Mouse (Mus musculus) heart, embryonic 13.5 days (tissue): Measurements from ENCODE around the gene Ptpn7. TPM values are rescaled to one million over a fixed set of nuclear protein-coding genes. Genes with fewer than 3 reads are reported as not detected.
"Not testable (repeated sequence)": the region's sequence is repeated elsewhere in the genome, so short reads cannot be mapped to it uniquely, and the experiment has no call there.

ENCODE experiments used
- ATAC-seq: fragments of 200-750 bp; cut with Nextera tagmentation; 2 replicates; pipeline ENCODE4 v1.8.0; 2017; ENCODE audit warnings: moderate TSS enrichment; ENCODE audit not compliant: insufficient number of reproducible peaks, low FRiP score, low TSS enrichment; ENCODE audit errors: extremely low read depth
- H3K27ac ChIP-seq: fragments of 300-500 bp; sonication (generic); replicated peaks from 2 replicates; pipeline ENCODE4 v1.5.1; 2015; ENCODE audit warnings: moderate library complexity, mild to moderate bottlenecking, inconsistent platforms
- H3K27me3 ChIP-seq: fragments of 300-500 bp; sonication (generic); replicated peaks from 2 replicates; pipeline ENCODE4 v1.6.1; 2015; ENCODE audit warnings: mild to moderate bottlenecking, inconsistent platforms
- H3K36me3 ChIP-seq: fragments of 300-500 bp; sonication (generic); 2 replicates; pipeline ENCODE4 v1.6.1; 2015; ENCODE audit warnings: mild to moderate bottlenecking, inconsistent platforms
- H3K4me1 ChIP-seq: fragments of 300-500 bp; sonication (generic); 2 replicates; pipeline ENCODE4 v1.6.1; 2015; ENCODE audit warnings: inconsistent platforms
- H3K4me2 ChIP-seq: fragments of 300-500 bp; sonication (generic); 2 replicates; pipeline ENCODE4 v1.6.1; 2015; ENCODE audit warnings: inconsistent platforms, mild to moderate bottlenecking, moderate library complexity
- H3K4me3 ChIP-seq: fragments of 300-500 bp; sonication (generic); 2 replicates; pipeline ENCODE4 v1.5.1; 2015; ENCODE audit warnings: moderate library complexity, mild to moderate bottlenecking, inconsistent platforms
- H3K9ac ChIP-seq: fragments of 300-500 bp; sonication (generic); 2 replicates; pipeline ENCODE4 v1.6.1; 2015; ENCODE audit warnings: inconsistent platforms, mild to moderate bottlenecking, moderate library complexity
- H3K9me3 ChIP-seq: fragments of 300-500 bp; sonication (generic); 2 replicates; pipeline ENCODE4 v1.6.1; 2016; ENCODE audit warnings: inconsistent platforms
- WGBS: fragments of 180-500 bp; shearing (Covaris S2); methylation state at CpG from one replicate; pipeline ENCODE4 v1.1.7; 2015; ENCODE audit warnings: mixed read lengths; 5-methylcytosine and 5-hydroxymethylcytosine counted together
- polyA plus RNA-seq: library from polyadenylated mRNA; unstranded; fragments of >200 nt; fragmentation: Nextera tagmentation; extraction: Ambion mirVana; gene quantifications from 2 replicates; pipeline ENCODE4 v1.2.1, GENCODE M21; 2015

Gene Ptpn7
- polyA plus RNA-seq, 1 experiment from 2014 or later: 1.2 TPM

DNA sequence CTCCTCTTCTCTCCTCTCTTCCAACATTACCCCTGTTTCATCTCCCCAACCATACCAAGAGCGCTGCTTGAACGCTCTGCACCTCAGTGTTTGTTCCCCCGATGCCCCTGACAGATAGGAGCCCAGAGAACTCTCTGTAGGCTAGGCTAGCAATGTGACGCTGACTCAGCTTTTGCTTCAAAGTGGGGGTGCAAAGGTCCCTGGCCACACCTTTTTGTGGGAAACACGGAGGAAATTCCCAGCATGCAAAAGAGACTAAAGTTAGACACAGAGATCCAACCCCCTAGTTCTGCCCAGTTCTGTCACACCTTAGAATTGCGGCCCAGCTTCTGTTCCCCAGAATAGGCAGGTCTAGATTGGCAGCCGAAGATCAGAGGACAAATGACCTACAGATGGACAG lies 46.4 kb downstream of the Ptpn7 start:
- H3K9me3 ChIP-seq: no peaks in the 10 kb centered on the region
- ATAC-seq: no peak
- H3K27me3 ChIP-seq: peaks cover 68% of the 10 kb centered on the region
- no peaks in the 10 kb centered on the region for H3K36me3 ChIP-seq
- no peak overlapping the region for H3K9ac ChIP-seq
- H3K27ac ChIP-seq: no peak overlapping the region
- H3K4me1 ChIP-seq: peaks cover 31% of the 10 kb centered on the region
- 80% methylated on average over 7 of the region's 7 CpGs for WGBS
- no peak overlapping the region for H3K4me2 ChIP-seq
- H3K4me3 ChIP-seq: no peak overlapping the region

DNA sequence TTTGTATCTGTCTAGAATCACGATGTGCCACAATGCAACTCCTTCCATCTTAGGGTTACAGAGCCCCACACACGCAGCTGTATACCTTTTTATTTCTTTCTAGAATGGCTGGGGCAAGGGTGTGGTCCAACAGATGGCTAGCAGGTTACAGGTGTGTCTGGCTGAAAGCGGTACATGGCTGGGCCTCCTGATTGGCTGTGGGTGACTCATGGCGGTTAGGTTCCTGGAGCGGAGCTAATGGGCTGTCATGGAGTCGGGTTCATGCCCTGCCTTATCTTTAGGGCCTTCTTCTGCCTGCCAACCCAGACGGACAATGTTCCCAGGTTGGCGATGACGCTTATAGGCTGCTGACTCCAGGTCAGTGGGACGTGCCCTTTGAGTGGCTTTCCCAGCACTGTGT lies 48.3 kb downstream of the Ptpn7 start:
- no peak overlapping the region for H3K27ac ChIP-seq
- H3K4me1 ChIP-seq: peaks cover 37% of the 10 kb centered on the region
- H3K9me3 ChIP-seq: no peaks in the 10 kb centered on the region
- H3K9ac ChIP-seq: no peak overlapping the region
- WGBS: 62% methylated on average over 10 of the region's 10 CpGs
- peaks cover 68% of the 10 kb centered on the region for H3K27me3 ChIP-seq
- ATAC-seq: no peak
- no peak overlapping the region for H3K4me3 ChIP-seq
- no peaks in the 10 kb centered on the region for H3K36me3 ChIP-seq
- no peak overlapping the region for H3K4me2 ChIP-seq

GRCm38 (mm10) chr1:135181275-135181674 lies 48.8 kb downstream of the Ptpn7 start:
- Histone ChIP-seq H3K9ac (no peak overlapping the region), H3K4me1 (peaks cover 37% of the 10 kb centered on the region), H3K36me3 (no peaks in the 10 kb centered on the region), H3K4me2 (no peak overlapping the region), H3K27ac (no peak overlapping the region), H3K9me3 (no peaks in the 10 kb centered on the region), H3K4me3 (no peak overlapping the region), H3K27me3 (peaks cover 72% of the 10 kb centered on the region)
- WGBS: 65% methylated on average over 4 of the region's 4 CpGs
- ATAC-seq: no peak

DNA sequence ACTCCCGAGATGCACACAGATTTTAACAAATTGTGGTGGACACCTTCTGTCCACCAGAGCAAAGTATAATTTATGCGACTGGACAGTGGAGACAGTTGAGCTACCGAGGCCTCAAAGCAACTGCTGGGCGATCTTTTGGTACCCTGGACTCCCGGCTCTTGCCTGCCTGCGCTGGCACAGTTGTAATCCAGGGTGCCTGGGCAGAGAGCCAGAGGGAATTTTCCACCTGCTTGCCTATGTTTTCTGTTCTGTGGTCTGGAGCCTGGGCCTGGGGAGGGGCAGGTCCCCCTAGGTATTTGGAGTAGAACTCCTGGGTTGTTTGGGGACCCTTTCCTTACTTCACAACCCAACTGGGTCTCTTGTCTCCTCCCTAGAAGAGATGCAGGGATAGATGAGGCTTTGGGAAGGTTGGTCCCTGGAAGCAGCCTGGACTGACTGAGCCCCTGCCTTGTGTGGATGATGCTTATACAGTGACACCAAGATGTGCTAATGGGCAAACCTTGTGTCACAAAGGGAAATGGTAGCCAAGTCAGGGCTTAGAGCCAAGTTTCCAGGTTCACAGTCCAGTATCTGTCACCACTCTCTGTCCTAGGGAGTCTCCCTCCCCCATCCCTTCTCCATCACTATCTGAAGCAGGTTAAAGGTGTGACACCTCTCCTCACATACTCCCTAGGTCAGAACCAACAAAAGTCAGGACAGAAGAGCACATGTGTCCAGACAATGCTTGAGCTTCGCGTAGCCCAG lies 49.6 kb downstream of the Ptpn7 start:
- peaks cover 80% of the 10 kb centered on the region for H3K27me3 ChIP-seq
- no peak overlapping the region for H3K9ac ChIP-seq
- peaks cover 37% of the 10 kb centered on the region for H3K4me1 ChIP-seq
- H3K27ac ChIP-seq: no peak overlapping the region
- H3K36me3 ChIP-seq: no peaks in the 10 kb centered on the region
- no peak for ATAC-seq
- no peaks in the 10 kb centered on the region for H3K9me3 ChIP-seq
- no peak overlapping the region for H3K4me3 ChIP-seq
- 67% methylated on average over 8 of the region's 8 CpGs for WGBS
- H3K4me2 ChIP-seq: no peak overlapping the region

DNA sequence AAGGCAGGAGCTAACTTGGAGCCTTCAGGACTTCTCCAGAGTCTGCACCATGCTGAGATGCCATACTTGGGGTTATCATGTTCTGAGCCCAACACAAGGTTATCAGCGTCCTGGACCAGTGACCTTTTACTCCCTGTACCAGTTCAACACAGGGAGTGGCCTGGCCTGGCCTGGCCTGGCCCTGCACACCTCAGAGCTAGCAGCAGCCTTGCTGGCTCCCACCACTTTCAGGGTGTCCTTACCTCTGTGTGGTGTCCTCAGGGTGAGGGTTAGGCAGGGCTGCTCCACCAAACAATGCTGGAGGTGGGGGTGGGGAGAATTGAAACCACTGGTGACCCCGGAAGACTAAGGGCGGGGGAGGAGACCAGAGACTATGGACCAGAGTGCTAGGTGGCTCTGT lies 50.5 kb downstream of the Ptpn7 start:
- Histone ChIP-seq H3K4me1 (peaks cover 37% of the 10 kb centered on the region), H3K4me3 (no peak overlapping the region), H3K9ac (no peak overlapping the region), H3K4me2 (no peak overlapping the region), H3K9me3 (no peaks in the 10 kb centered on the region), H3K27me3 (peaks cover 83% of the 10 kb centered on the region), H3K36me3 (no peaks in the 10 kb centered on the region), H3K27ac (no peak overlapping the region)
- 56% methylated on average over 3 of the region's 3 CpGs for WGBS
- no peak for ATAC-seq

DNA sequence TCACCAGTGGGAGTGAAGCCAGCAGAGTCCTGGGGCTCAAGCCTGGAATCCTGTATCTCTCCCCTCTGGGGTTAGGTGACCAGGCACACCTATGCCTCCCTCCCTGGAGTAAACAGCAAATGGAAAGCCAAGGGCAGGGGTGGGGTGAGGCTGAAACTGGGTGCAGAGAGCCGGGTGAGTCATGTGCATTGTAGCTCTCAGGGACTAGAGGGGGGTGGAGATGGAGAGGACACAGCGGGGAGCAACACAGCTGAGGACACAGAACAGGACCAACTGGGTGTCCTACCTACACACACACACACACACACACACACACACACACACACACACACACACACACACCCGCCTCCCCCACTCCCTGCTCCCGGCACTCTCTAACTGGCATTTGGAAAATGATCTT lies 50.9 kb downstream of the Ptpn7 start:
- no peak for ATAC-seq
- H3K4me1 ChIP-seq: peaks cover 37% of the 10 kb centered on the region
- H3K27ac ChIP-seq: no peak overlapping the region
- no peak overlapping the region for H3K4me2 ChIP-seq
- no peak overlapping the region for H3K4me3 ChIP-seq
- no peaks in the 10 kb centered on the region for H3K9me3 ChIP-seq
- peaks cover 79% of the 10 kb centered on the region for H3K27me3 ChIP-seq
- H3K9ac ChIP-seq: no peak overlapping the region
- WGBS: 41% methylated on average over 2 of the region's 4 CpGs
- H3K36me3 ChIP-seq: no peaks in the 10 kb centered on the region

DNA sequence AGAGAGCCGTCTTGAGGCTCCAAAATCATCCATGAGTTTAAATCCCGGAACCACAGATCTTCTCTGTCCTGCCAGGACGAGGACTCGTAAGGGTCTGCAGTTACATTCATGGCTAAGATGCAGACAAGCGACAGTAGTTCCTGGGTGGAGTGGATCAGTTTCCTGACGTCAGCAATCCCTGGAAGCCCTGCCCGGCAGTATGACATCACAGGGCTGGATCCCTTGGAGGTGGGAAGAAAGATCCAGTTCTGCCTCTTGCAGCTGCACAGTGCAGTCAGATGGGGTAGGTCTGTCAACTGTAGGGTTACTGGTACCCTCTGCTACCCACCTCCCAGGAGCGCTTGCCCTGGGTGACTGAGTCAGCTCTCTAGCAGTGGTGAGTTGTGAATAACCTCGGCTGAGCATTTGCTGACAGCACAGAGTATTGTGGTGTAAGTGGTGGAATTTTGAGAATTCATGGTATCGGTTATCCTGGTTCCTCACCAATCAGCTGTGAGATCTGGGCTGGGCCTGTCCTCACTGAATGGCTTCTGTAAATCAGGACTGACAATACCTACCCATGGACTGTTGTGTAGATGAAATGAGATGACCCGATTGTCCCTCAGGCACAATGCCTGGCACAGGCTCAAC lies 51.6 kb downstream of the Ptpn7 start:
- Histone ChIP-seq H3K36me3 (no peaks in the 10 kb centered on the region), H3K4me2 (no peak overlapping the region), H3K9me3 (no peaks in the 10 kb centered on the region), H3K9ac (no peak overlapping the region), H3K4me3 (no peak overlapping the region), H3K27me3 (peaks cover 75% of the 10 kb centered on the region), H3K4me1 (peaks cover 37% of the 10 kb centered on the region), H3K27ac (no peak overlapping the region)
- ATAC-seq: no peak
- 38% methylated on average over 11 of the region's 11 CpGs for WGBS

DNA sequence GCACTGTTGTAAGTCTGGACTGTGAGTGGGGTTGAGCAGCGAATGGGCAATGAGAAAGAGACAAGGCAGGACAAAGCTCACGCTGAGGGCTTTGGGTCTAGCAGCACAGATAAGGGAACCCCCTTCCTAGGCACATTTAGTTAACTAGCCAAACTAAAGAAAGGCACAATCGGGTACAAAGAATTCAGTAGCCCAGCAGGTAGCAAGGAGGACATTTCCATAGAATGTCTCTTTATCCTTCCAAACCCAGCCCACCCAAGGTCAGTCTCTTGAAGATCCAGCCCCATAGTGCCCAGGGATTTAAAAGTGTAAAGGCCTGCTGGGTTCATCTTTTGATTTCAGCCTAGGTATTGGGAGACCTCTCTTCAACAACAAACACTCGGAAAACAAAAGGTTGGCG lies 53.4 kb downstream of the Ptpn7 start:
- Histone ChIP-seq H3K27ac (no peak overlapping the region), H3K4me1 (peaks cover 31% of the 10 kb centered on the region), H3K4me2 (no peak overlapping the region), H3K9ac (no peak overlapping the region), H3K4me3 (no peak overlapping the region), H3K36me3 (no peaks in the 10 kb centered on the region), H3K27me3 (peaks cover 56% of the 10 kb centered on the region), H3K9me3 (no peaks in the 10 kb centered on the region)
- WGBS: 49% methylated on average over 5 of the region's 5 CpGs
- ATAC-seq: no peak

GRCm38 (mm10) chr1:135186427-135186826 lies 53.9 kb downstream of the Ptpn7 start:
- H3K27ac ChIP-seq: no peak overlapping the region
- H3K4me2 ChIP-seq: no peak overlapping the region
- WGBS: 40% methylated on average over 8 of the region's 8 CpGs
- no peak overlapping the region for H3K4me3 ChIP-seq
- peaks cover 26% of the 10 kb centered on the region for H3K4me1 ChIP-seq
- no peaks in the 10 kb centered on the region for H3K36me3 ChIP-seq
- H3K27me3 ChIP-seq: peaks cover 51% of the 10 kb centered on the region
- no peaks in the 10 kb centered on the region for H3K9me3 ChIP-seq
- no peak overlapping the region for H3K9ac ChIP-seq
- no peak for ATAC-seq

DNA sequence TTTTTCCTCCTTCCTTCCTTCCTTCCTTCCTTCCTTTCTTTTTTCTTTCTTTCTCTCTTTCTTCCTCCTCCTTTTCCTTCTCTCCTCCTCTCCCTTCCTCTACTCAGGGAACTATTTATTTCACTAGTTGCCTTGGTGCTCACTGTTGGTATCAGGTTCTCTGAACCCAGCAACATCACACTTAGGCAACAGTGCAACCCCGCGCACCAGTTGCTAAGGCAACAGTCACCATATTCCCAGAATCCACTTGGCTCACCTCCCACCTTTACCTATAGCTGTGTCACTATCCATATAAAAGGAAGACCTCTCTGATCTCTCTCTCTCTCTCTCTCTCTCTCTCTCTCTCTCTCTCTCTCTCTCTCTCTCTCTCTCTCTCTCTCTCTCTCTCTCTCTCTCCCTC lies 54.5 kb downstream of the Ptpn7 start:
- ATAC-seq: not testable (repeated sequence)
- H3K27me3 ChIP-seq: peaks cover 45% of the 10 kb centered on the region

DNA sequence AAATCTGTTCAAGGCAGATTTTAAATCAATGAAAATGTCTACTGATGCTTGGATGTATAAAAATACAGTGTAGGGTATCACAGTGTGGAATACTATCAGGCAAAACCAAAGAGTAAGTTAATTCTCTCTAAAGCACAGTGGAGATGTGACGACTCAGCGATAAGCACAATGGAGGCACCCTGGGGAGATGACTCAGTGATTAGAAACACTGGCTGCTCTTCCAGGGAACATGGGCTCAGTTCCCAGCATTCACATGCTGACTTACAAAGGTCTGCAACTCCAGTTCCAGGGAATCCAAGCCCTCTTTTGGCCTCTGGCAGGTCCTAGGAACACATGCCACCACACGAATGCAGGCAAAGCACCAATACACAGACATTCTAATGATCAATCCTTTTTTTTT lies 55.7 kb downstream of the Ptpn7 start:
- H3K9me3 ChIP-seq: no peaks in the 10 kb centered on the region
- ATAC-seq: no peak
- H3K9ac ChIP-seq: no peak overlapping the region
- no peak overlapping the region for H3K4me2 ChIP-seq
- peaks cover 12% of the 10 kb centered on the region for H3K4me1 ChIP-seq
- H3K36me3 ChIP-seq: no peaks in the 10 kb centered on the region
- no peak overlapping the region for H3K4me3 ChIP-seq
- H3K27ac ChIP-seq: no peak overlapping the region
- peaks cover 36% of the 10 kb centered on the region for H3K27me3 ChIP-seq
- WGBS: 37% methylated on average over 3 of the region's 3 CpGs

More for the DNA sequence above, 54.5 kb downstream of the Ptpn7 start:
- not testable (repeated sequence) for H3K36me3 ChIP-seq, H3K9me3 ChIP-seq, H3K27ac ChIP-seq, H3K4me3 ChIP-seq, H3K4me2 ChIP-seq, H3K9ac ChIP-seq
- 49% methylated on average over 2 of the region's 2 CpGs for WGBS
- peaks cover 21% of the 10 kb centered on the region for H3K4me1 ChIP-seq

DNA sequence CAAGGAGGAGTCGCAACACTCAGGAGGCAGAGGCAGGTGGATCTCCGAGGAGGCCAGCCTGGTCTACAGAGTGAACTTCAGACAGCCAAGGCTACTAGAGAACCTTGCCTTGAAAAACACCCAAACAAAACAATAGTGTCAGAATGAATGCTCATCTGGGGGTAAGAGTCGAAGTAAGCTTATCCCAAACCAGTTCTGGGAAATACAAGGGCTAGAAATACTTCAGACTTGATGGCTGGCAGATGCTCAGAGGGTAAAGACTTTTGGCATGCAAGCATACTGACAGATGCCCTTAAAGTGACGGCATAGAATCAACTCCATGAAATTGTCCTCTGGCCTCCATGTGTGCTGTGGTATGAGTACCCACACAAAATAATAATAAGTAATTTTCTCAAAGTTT lies 56.7 kb downstream of the Ptpn7 start:
- H3K4me3 ChIP-seq: no peak overlapping the region
- H3K27me3 ChIP-seq: peaks cover 38% of the 10 kb centered on the region
- H3K27ac ChIP-seq: no peak overlapping the region
- no peak overlapping the region for H3K4me2 ChIP-seq
- H3K36me3 ChIP-seq: no peaks in the 10 kb centered on the region
- no peak overlapping the region for H3K9ac ChIP-seq
- peaks cover 3% of the 10 kb centered on the region for H3K4me1 ChIP-seq
- H3K9me3 ChIP-seq: no peaks in the 10 kb centered on the region
- 91% methylated on average over 4 of the region's 4 CpGs for WGBS
- no peak for ATAC-seq
